9 mouse cellular contexts compared by ENCODE assay signal in the genomic region with DNA sequence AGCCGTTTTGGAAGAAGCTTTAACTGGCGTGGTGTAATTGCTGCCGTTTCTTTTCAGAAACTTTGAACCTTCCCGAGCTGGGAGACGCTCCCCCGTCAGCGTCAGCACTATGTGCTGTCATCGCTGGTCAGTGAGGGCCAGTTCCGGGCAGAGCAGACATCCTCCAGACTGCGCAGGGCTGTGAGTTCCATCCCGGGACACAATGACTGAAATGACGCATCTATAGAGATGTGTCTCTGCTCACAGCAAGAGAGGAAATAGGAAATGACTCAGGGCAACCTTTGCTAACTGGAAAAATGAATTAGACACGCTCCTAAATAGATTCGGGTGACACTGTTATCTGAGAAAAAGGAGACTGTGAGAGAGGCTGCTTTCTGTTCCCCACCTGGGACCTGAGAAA.
DNase-seq lines count a peak whose midpoint lies in the region; ATAC-seq and TF ChIP-seq lines count a peak whose summit lies in the region.
"Had no signal": no experiment of that assay in that cellular context is flagged by ENCODE, and none has a peak within 500 bp of the region (broad histone marks: within the 10 kb centered on the region; RNA-seq: fewer than 3 reads in every experiment).

No protein-coding gene starts in this region.

- WGBS in kidney, adult 2 months: 23% methylated on average over 14 of the region's 14 CpGs
- 35% methylated on average over 14 of the region's 14 CpGs for WGBS in hindbrain, embryonic 11.5 days
- WGBS in midbrain, embryonic 13.5 days: 55% methylated on average over 14 of the region's 14 CpGs

- no peaks in the 10 kb centered on the region for H3K4me1 ChIP-seq in kidney, adult 2 months (ENCODE audit: control insufficient read depth, insufficient read depth, low read length)
- H3K4me1 ChIP-seq in hindbrain, embryonic 11.5 days (replicated peaks; ENCODE audit: control insufficient read depth, insufficient read depth, low read length): no peaks in the 10 kb centered on the region
- no peaks in the 10 kb centered on the region for H3K4me1 ChIP-seq in midbrain, embryonic 13.5 days (replicated peaks)

- no peak for TF ChIP-seq CTCF in kidney, adult 2 months (conservative IDR thresholded peaks at IDR 0.05; ENCODE audit: insufficient read depth, insufficient read length, low read depth, low read length)
- TF ChIP-seq CTCF in brain, embryonic 14.5 days (IDR thresholded peaks at IDR 0.05; ENCODE audit: borderline replicate concordance, extremely low read depth, insufficient read depth, insufficient read length): no peak

- no peak overlapping the region for H3K4me2 ChIP-seq in hindbrain, embryonic 11.5 days (replicated peaks; ENCODE audit: low read depth, low read length)
- peak overlapping the region; percentile 20; the same call in 1 of the 2 replicates for H3K4me2 ChIP-seq in midbrain, embryonic 13.5 days (replicated peaks)

- no peaks in the 10 kb centered on the region for H3K27me3 ChIP-seq in kidney, adult 2 months (replicated peaks; ENCODE audit: control insufficient read depth, insufficient read depth, low read length)
- H3K27me3 ChIP-seq in hindbrain, embryonic 11.5 days (ENCODE audit: control insufficient read depth, insufficient read depth, low read length): no peaks in the 10 kb centered on the region
- no peaks in the 10 kb centered on the region for H3K27me3 ChIP-seq in midbrain, embryonic 13.5 days

- H3K9ac ChIP-seq in hindbrain, embryonic 11.5 days (ENCODE audit: low read depth, low read length): no peak overlapping the region
- no peak overlapping the region for H3K9ac ChIP-seq in midbrain, embryonic 13.5 days (replicated peaks)

- no peaks in the 10 kb centered on the region for H3K36me3 ChIP-seq in kidney, adult 2 months (ENCODE audit: control insufficient read depth, insufficient read depth, low read length)
- no peaks in the 10 kb centered on the region for H3K36me3 ChIP-seq in hindbrain, embryonic 11.5 days (ENCODE audit: control insufficient read depth, insufficient read depth, low read length)
- H3K36me3 ChIP-seq in midbrain, embryonic 13.5 days: no peaks in the 10 kb centered on the region

- no peak for TF ChIP-seq POLR2A in kidney, adult 2 months (IDR thresholded peaks at IDR 0.05; ENCODE audit: low read depth, low read length)
- no peak for TF ChIP-seq POLR2A in brain, embryonic 14.5 days (IDR thresholded peaks at IDR 0.05; ENCODE audit: borderline replicate concordance, extremely low read depth, insufficient read depth, insufficient read length, poor library complexity, severe bottlenecking)

- peak; percentile 18 for DNase-seq in kidney, adult 2 months
- DNase-seq in kidney, adult 18-20 months: no peak
- DNase-seq in brain, embryonic 14.5 days (ENCODE audit: low read depth): peak; percentile 6
- peak; percentile 19 for DNase-seq in hindbrain, embryonic 11.5 days (ENCODE audit: low spot score)
- no peak for DNase-seq in frontal cortex, postnatal 14 days (ENCODE audit: low spot score in 2 of 2)
- no peak for DNase-seq in spleen, adult 18-20 months
- no peak for DNase-seq in yolk sac, embryonic 10.5 days (ENCODE audit: low spot score)
- DNase-seq: lung, postnatal 36 days had no signal

- H3K9me3 ChIP-seq in hindbrain, embryonic 11.5 days (ENCODE audit: control insufficient read depth, low read length): no peaks in the 10 kb centered on the region
- 0 out of 2 replicates have a peak, but pooled peaks cover 2% of the 10 kb centered on the region for H3K9me3 ChIP-seq in midbrain, embryonic 13.5 days

- peak; percentile 66 for ATAC-seq in hindbrain, embryonic 11.5 days (ENCODE audit: low FRiP score)
- 0 out of 2 replicates have a peak, but pooled peaks have one; percentile 53 for ATAC-seq in midbrain, embryonic 13.5 days

- no peak overlapping the region for H3K4me3 ChIP-seq in kidney, adult 2 months (ENCODE audit: insufficient read depth, low read depth, low read length)
- H3K4me3 ChIP-seq in hindbrain, embryonic 11.5 days (ENCODE audit: low read depth, low read length): no peak overlapping the region
- H3K4me3 ChIP-seq in midbrain, embryonic 13.5 days (replicated peaks): no peak overlapping the region

- no peak overlapping the region for H3K27ac ChIP-seq in kidney, adult 2 months (ENCODE audit: insufficient read depth, low read depth, low read length)
- H3K27ac ChIP-seq in hindbrain, embryonic 11.5 days (ENCODE audit: low read depth, low read length): no peak overlapping the region
- no peak overlapping the region for H3K27ac ChIP-seq in midbrain, embryonic 13.5 days

Comparison
In these comparisons a context has a peak if more than half of its experiments do, and no peak if none do; other contexts are left out.
1. DNase-seq: peak in kidney, adult 2 months (single experiment), brain, embryonic 14.5 days (single experiment) and hindbrain, embryonic 11.5 days (single experiment); none in kidney, adult 18-20 months (single experiment), frontal cortex, postnatal 14 days (0 of 2), spleen, adult 18-20 months (0 of 2) and yolk sac, embryonic 10.5 days (single experiment).